Mouse (Mus musculus) E14TG2a.4 (cell line): ENCODE results near the gene Tedc2.

Experiments
- CTCF ChIP-seq: conservative IDR thresholded peaks from 2 replicates; pipeline ENCODE4 v1.5.1; 2014; ENCODE audit warnings: low read length
- POU5F1 ChIP-seq: IDR thresholded peaks from 2 replicates; pipeline ENCODE4 v1.6.1; 2014; ENCODE audit warnings: low read length, borderline replicate concordance

- no peak for TF ChIP-seq CTCF
- TF ChIP-seq POU5F1, result no peak
Observed at GRCm38 (mm10) chr17:24195349-24195748, 25.3 kb downstream of the Tedc2 start.
